Mouse (Mus musculus) right cerebral cortex, postnatal 14 days (tissue): ENCODE measurements at regions not wholly inside any gene's neighbourhood (a gene's known extent, or its start where the extent isn't known, plus 50 kb on each side); places are given as distances from the start of the nearest gene placed in this dataset.
"Not testable (repeated sequence)": the region's sequence is repeated elsewhere in the genome, so short reads cannot be mapped to it uniquely, and the experiment has no call there.

Experiments used
- DNase-seq: peaks from one replicate; pipeline ENCODE4 v3.0.0; 2022

DNA sequence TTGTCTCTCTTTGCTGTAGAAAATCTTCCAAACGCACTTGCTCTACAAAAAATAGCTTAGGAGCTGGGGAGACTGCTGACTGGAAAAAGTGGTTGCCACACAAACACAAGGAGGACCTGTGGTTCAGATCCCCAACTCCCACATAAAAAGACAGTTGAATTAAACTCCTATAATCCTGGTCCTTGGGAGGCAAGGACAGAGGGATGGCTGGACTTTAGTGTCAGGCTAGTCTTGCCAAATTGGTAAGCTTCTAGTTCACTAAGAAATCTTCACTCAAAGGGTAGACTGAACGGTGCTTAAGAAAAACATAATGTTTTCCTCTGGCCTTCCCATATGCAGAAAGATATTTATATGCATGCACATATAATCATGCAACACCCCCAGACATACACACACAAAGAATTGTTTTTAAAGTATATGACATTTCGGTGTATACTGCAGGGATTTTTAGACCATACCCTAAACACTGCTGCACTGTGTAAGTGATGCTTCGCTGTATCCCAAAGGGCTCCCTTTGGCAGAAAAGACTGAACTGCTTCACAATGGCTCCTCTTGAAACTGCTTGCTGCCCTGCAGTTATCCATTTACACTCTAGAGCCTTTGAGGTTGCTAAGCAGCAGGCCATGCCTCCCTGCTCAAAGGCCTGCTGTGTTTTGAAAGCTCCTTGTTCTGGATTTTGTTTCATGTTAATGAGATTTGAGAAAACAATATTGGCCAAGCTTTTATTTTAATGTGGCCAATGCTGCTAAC is 1299.3 kb downstream of the Zfp704 start:
- peak; percentile 4 for DNase-seq

DNA sequence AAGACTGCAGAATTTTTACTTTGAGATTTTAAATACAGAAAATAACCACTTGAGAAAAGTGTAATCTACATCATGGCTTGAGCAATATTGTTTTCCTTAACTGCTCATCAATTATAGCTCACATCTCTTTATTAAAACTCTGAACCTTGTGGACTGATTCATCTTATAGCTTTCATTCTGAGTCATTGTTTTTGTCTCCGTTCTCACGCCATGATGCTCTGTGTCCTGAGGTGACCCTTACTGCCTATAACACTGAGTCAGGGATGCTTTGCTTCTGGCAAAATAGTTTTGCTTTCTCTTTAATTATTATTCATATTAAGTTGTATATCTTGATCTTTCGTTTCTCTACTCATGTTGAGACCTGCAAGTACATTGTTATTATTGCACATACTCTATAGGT is 1302.6 kb downstream of the Zfp704 start:
- no peak for DNase-seq

GRCm38 (mm10) chr3:8304784-8305183 is 1305.1 kb downstream of the Zfp704 start:
- peak; percentile 6 for DNase-seq

GRCm38 (mm10) chr3:8293036-8293435 is 1316.8 kb downstream of the Zfp704 start:
- DNase-seq: peak; percentile 5

DNA sequence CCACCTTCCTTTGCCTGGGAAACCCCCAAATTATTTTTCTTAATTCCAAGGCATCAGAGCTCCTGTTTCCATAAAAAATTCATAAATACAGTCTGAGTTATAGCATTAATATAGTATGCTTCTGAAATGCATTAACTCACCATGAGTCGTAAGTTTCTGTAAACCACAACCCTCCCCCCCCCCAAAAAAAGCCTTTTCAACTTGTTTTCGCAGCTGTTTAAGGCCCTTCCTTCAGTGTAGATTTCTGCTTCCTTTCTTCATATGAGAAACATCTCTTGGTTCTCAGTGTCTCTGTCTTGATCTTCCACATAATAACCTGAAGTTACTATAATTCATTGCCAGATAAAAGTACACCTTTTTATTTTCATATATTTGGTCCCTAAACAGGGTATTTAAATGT is 1320.3 kb downstream of the Zfp704 start:
- no peak for DNase-seq

DNA sequence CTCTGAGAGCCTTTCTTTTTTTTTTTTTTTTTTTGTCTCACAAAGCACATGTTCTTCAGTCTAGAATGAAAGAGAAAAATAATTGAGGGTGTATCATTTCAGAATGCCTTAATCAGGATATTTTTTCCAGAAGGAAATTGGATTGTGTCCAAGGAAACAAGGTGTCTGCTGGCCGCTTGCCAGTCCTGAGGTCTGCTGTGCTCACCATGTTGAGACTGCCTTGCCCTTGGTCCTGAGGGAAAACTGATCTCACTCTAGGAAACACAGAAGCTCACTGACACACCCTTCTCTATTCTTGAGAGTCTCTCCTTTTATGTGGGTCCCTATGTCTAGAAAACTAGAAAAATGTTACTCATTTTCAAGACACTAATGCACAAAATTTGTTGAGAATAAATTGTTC is 1321.4 kb downstream of the Zfp704 start:
- DNase-seq: no peak

- no peak for DNase-seq
Measured at GRCm38 (mm10) chr3:8284655-8285428, 1325.0 kb downstream of the Zfp704 start.

DNA sequence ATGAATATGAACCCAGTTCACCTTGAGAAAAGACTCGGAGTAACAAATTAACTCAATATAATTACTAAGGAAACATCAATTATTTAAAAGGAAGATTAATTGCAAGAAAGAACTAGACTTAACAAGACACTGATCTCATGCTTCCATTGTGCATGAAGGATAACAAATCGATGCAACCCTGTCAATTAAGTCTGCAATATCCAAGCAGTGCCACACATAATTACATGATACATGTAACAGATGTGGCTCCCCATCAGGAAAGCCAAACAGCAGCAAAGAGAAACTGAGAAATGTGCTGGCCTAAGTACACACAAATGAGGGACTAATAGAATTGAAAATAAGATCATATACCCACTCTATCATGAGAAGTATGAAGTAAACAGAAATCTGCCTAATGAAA is 1327.5 kb downstream of the Zfp704 start:
- DNase-seq: no peak

DNA sequence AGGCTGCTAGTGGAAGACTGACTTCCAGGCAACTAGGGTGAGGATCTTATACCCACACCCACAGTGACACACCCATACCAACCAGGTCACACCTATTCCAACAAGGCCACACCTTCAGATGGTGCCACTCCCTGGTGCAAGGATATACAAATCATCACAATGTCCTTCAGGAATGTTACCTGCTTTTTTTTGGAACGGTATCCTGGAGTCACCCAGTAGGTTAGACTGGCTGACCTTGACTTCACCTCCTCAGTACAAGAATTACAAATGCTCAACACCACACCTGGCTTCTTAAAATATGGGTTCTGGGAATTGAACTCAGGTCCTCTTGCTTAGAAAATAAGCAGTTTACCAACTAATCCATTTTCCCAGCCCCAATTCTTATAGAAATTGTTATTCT is 1333.2 kb downstream of the Zfp704 start:
- DNase-seq: no peak

DNA sequence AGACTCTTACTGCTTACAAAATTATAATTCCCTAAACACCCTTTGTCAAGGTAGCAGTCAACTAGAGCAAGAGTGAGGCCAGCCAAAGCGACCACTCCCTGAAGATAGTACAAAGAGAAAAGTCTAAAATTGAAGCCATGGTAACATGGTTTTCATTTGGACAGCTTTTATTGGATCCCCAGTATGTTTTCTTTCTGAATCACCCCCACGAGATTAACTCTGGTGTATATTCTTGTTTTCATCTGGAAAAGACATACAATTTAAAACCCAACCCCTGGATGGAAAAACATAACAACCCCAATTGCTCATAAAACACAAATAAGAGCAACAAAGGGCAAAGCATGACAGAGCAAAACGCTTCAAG is 1339.0 kb downstream of the Zfp704 start:
- DNase-seq: no peak

DNA sequence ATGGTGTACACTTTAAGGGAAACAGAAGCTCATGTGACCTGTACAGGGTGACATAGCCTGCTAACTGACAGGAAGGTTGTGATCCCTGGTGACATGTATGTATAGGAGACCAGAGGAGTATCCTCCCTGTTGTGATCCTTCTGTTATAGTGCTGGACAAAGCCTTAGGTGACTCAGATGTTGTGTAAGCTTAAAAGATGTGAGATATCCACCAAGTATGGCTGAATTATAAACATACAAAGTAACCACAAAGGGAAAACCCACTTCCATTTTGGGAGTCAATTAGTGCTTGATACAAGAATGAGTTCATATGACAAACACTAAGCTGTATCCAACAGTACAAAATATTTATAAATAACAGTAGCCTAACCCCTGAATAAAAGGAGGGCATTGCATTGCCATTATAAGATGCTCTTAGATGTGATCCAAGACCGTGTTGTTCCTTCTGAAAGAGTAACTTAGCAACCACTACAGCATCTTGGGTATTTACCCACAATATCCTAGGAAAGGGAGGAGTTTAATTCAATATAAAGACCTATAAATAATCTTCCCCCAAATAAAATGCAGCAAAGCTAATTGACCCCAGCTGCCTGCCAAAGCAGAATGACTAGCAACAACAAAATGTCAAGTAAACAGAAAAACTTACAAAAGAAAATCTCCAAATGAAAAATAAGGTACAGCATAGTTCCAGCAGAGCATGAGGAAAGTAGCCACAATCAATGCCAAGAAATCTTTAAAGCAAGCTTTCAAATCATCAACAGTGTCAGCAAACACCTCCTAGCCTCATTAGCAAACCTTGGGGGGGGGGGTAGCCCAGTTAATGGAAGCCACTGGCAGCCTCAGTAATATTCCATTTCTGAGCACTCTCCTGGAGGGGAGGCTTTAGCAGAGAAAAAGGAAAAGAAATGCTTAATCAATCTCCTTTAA is 1339.6 kb downstream of the Zfp704 start:
- no peak for DNase-seq

DNA sequence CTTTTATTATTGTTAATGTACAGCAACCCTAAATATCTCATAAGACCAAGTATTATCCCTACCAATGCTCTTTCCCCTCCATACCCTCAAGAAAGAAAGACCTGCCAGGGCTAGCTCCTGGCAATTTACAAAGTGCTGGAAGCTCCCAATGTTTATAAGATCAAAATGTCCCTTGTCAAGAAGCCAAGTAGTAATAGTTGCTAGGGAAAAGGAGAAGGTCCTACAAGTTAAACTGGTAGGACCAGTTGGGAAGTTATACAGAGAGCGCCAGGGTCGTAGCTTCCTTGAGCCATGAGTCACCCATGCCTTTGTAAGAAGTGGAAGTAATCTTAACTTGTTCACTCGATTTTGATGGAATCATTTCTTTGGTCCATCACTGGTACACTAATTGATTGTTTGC is 1344.1 kb downstream of the Zfp704 start:
- DNase-seq: no peak

DNA sequence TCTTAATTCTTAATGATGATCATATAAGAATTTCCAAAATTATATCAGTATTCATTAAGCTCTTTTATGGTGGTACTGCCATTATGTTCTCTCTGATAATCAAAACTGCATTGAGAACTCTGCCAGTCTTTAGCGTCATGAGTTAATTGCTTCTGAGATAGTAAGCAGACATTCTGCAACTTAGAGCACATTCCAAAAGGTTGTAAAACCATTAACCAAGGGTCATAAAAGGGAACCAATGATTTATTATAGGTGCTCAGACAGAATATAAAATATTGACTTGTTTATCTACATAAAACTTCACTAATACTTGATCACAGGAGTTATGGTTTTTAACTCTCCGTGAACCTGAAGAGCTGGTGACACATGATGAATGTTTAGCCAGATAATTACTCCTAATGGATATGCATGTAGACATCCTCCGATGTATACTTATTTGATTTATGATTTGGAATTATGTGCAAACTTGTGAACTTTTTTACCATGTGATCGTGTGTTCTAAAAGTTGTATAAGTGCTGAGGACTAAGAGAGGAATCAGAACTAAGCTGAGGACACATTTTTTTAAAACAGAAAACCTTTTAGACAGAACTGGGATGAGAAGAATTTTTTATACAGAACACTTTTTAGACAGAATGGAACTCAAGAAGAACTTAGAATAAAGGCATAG is 1345.4 kb downstream of the Zfp704 start:
- DNase-seq: no peak

DNA sequence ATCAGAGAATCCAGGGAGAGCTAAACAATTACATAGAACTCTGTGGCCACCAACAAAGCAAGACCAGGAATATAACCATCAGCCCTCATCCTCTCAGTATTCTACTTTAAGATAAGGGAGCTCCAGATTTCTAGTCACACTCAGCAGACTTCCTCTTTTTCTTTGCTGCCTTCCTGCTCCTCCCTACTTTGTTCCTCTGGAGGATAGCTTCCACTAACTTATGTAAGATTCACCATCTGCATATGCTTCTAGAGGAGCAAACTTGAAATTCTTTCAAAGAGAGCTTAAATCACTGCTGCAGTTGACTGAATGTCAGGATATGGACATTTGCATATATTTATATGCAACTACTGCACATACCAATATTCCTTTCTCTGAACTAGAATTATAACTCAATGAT is 1352.6 kb downstream of the Zfp704 start:
- DNase-seq: no peak

GRCm38 (mm10) chr3:8252311-8252710 is 1357.6 kb downstream of the Zfp704 start:
- no peak for DNase-seq

DNA sequence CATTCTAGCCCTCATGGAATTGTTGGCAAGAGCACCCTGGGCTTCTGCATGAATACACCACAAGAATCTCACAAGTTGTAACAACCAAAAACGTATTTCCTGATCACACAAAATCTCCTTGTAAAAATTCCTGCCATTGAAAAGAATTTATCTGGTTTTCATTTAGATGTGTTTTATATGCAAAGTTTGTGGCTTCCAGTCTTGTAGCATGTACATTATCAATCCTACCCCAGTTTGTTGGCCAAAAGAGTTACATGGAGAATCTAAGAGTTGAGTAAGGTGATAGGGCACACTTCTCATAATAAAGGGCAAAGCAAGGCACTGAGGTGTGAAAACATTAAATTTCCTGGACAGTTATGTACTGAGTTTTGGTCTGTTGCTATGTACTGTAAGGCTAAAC is 1361.0 kb downstream of the Zfp704 start:
- no peak for DNase-seq

DNA sequence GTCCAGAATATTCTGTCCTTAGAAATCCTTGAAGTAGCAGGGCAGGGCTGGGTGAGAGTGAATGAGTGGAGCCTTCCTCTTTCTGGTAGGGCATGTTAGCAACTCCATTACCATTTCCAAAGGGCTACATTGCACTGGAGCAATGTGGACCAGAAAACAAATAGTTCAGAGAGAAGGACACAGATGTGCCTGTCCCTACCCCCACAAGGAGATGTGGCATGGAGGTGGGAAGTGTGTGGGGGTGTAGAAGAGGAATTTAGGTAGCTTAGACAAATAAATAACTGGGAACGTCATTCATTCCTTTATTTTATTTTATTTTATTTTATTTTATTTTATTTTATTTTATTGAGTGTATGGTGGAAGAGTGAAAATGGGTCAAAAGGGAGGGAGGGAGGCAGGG is 1364.1 kb downstream of the Zfp704 start:
- peak; percentile 5 for DNase-seq

DNA sequence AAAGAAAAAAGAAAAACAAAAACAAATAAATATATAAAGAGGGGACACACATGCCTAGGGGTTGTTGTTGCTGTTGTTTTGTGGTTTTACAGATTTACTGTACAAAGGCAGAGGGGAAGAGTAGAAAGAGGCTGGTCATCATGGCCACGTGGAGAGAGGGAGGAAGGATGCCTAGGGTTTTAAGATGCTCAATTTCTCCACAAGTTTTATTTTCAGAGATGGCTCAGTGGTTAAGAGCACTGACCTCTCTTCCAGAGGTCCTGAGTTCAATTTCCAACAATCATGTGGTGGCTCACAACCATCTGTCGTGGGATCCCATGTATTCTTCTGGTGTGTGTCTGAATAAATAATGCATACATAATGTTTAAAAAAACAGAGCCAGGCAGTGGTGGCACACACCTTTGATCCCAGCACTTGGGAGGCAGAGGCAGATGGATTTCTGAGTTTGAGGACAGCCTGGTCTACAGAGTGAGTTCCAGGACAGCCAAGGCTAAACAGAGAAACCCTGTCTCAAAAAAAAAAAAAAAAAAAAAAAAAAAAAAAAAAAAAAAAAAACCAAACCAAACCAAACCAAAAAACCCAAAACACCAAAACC is 1364.6 kb downstream of the Zfp704 start:
- peak; percentile 8 for DNase-seq

GRCm38 (mm10) chr3:8244526-8245194 is 1365.2 kb downstream of the Zfp704 start:
- DNase-seq: not testable (repeated sequence)

DNA sequence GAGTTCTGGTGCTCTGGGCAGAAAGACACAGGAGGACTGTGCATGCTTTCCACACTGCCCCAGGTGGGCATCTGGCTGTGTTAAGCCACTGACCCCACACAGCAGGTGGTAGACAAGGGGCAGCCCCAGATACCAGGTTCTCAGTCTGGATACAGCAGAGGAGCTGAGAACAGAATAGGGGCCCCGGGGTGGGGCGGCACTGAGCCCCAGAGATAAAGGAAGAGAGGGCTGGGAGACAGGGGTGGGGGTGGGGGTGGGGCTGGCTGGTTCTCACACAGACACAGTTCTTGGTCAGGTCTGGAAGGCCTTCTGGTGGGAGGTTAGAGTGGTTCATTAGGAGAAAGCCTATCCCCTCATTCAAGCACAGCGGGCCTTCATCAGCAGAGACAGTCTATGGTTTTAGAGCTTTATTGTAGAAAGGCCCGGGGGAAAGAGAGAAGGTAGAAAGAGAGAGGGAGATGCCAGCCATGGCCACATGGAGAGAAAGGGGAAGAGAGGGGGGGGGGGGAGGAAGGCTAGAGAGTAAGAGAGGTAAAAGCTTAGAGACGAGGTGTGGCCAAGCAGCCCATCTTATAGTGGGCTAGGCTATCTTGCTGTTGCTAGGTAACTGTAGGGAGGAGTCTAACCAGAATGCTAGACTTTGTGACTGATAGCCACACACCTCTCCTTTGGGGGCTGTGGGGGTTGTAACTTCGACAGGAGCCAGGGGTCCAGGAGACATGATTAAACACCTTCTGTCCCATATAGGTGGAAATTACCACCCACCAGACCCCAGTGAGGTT is 1403.1 kb downstream of the Zfp704 start:
- DNase-seq: no peak

- DNase-seq: no peak
Measured at GRCm38 (mm10) chr3:8163030-8163429, 1446.9 kb downstream of the Zfp704 start.
